Mouse (Mus musculus) liver, embryonic 16.5 days (tissue): ENCODE results near the gene Cntnap2. TPM values are rescaled to one million over a fixed set of nuclear protein-coding genes. Genes with fewer than 3 reads are reported as not detected.

ENCODE experiments used
- ATAC-seq: fragments of 200-750 bp; cut with Nextera tagmentation; 2 replicates; pipeline ENCODE4 v1.8.0; 2017; ENCODE audit warnings: low read depth, mild to moderate bottlenecking, moderate number of reproducible peaks, moderate library complexity
- H3K27ac ChIP-seq: fragments of 300-500 bp; sonication (generic); 2 replicates; pipeline ENCODE4 v1.5.1; 2014; ENCODE audit warnings: mild to moderate bottlenecking, low read length
- H3K27me3 ChIP-seq: fragments of 300-500 bp; sonication (generic); 2 replicates; pipeline ENCODE4 v1.6.1; 2014; ENCODE audit warnings: low read depth, low read length, mixed read lengths; ENCODE audit not compliant: control insufficient read depth, insufficient read depth
- H3K36me3 ChIP-seq: fragments of 300-500 bp; sonication (generic); 2 replicates; pipeline ENCODE4 v1.6.1; 2014; ENCODE audit warnings: mild to moderate bottlenecking; ENCODE audit not compliant: control insufficient read depth, insufficient read depth
- H3K4me1 ChIP-seq: fragments of 300-500 bp; sonication (generic); 2 replicates; pipeline ENCODE4 v1.6.1; 2014; ENCODE audit warnings: low read depth, low read length, mixed read lengths; ENCODE audit not compliant: control insufficient read depth
- H3K4me2 ChIP-seq: fragments of 300-500 bp; sonication (generic); 2 replicates; pipeline ENCODE4 v1.6.1; 2014; ENCODE audit warnings: low read depth, low read length, mixed read lengths
- H3K4me3 ChIP-seq: fragments of 300-500 bp; sonication (generic); 2 replicates; pipeline ENCODE4 v1.5.1; 2014; ENCODE audit warnings: low read depth, mild to moderate bottlenecking, low read length
- H3K9ac ChIP-seq: fragments of 300-500 bp; sonication (generic); 2 replicates; pipeline ENCODE4 v1.6.1; 2014; ENCODE audit warnings: low read depth, low read length
- H3K9me3 ChIP-seq: fragments of 300-500 bp; sonication (generic); replicated peaks from 2 replicates; pipeline ENCODE4 v1.6.1; 2016; ENCODE audit warnings: low read length; ENCODE audit not compliant: control insufficient read depth
- WGBS: fragments of 180-500 bp; shearing (Covaris S2); extraction: QIAGEN DNeasy Blood & Tissue Kit; methylation state at CpG from one replicate; pipeline ENCODE4 v1.1.7; 2014; ENCODE audit not compliant: insufficient replicate concordance; 5-methylcytosine and 5-hydroxymethylcytosine counted together
- polyA plus RNA-seq: library from polyadenylated mRNA; unstranded; fragments of >200 nt; fragmentation: Nextera tagmentation; extraction: Ambion mirVana; gene quantifications from 2 replicates; pipeline ENCODE4 v1.2.1, GENCODE M21; 2015

The Cntnap2 gene
- polyA plus RNA-seq, 1 experiment from 2014 or later = 0.19 TPM

- WGBS = 54% methylated on average over 7 of the region's 7 CpGs
- H3K4me2 ChIP-seq = no peak overlapping the region
- no peak for ATAC-seq
- H3K4me1 ChIP-seq = no peaks in the 10 kb centered on the region
- H3K9ac ChIP-seq = no peak overlapping the region
- H3K27ac ChIP-seq = no peak overlapping the region
- H3K27me3 ChIP-seq = no peaks in the 10 kb centered on the region
- H3K9me3 ChIP-seq = no peaks in the 10 kb centered on the region
- no peaks in the 10 kb centered on the region for H3K36me3 ChIP-seq
- H3K4me3 ChIP-seq = no peak overlapping the region
These were observed 1865.6 kb downstream of the Cntnap2 start for GRCm38 (mm10) chr6:46924709-46925108.

- Histone ChIP-seq H3K4me3 (no peak overlapping the region), H3K4me2 (no peak overlapping the region), H3K4me1 (no peaks in the 10 kb centered on the region), H3K9me3 (no peaks in the 10 kb centered on the region), H3K36me3 (no peaks in the 10 kb centered on the region), H3K9ac (no peak overlapping the region), H3K27ac (no peak overlapping the region), H3K27me3 (no peaks in the 10 kb centered on the region)
- WGBS = 44% methylated on average over 4 of the region's 4 CpGs
- no peak for ATAC-seq
These were observed 1886.5 kb downstream of the Cntnap2 start for GRCm38 (mm10) chr6:46945703-46946102.

GRCm38 (mm10) chr6:46961022-46961686, 1902.0 kb downstream of the Cntnap2 start:
- no peaks in the 10 kb centered on the region for H3K27me3 ChIP-seq
- ATAC-seq = no peak
- 22% methylated on average over 10 of the region's 10 CpGs for WGBS
- no peak overlapping the region for H3K4me2 ChIP-seq
- no peaks in the 10 kb centered on the region for H3K36me3 ChIP-seq
- H3K9me3 ChIP-seq = no peaks in the 10 kb centered on the region
- H3K4me3 ChIP-seq = no peak overlapping the region
- no peak overlapping the region for H3K9ac ChIP-seq
- no peak overlapping the region for H3K27ac ChIP-seq
- no peaks in the 10 kb centered on the region for H3K4me1 ChIP-seq

- H3K36me3 ChIP-seq = no peaks in the 10 kb centered on the region
- no peak overlapping the region for H3K4me2 ChIP-seq
- no peak overlapping the region for H3K27ac ChIP-seq
- H3K9ac ChIP-seq = no peak overlapping the region
- H3K4me3 ChIP-seq = no peak overlapping the region
- 84% methylated on average over 2 of the region's 2 CpGs for WGBS
- no peaks in the 10 kb centered on the region for H3K9me3 ChIP-seq
- H3K4me1 ChIP-seq = no peaks in the 10 kb centered on the region
- no peaks in the 10 kb centered on the region for H3K27me3 ChIP-seq
- ATAC-seq = no peak
These were observed 1904.1 kb downstream of the Cntnap2 start for GRCm38 (mm10) chr6:46963261-46963660.

- WGBS = 52% methylated on average over 3 of the region's 3 CpGs
- no peak overlapping the region for H3K4me2 ChIP-seq
- no peak for ATAC-seq
- H3K4me1 ChIP-seq = no peaks in the 10 kb centered on the region
- H3K27ac ChIP-seq = no peak overlapping the region
- H3K36me3 ChIP-seq = no peaks in the 10 kb centered on the region
- no peaks in the 10 kb centered on the region for H3K27me3 ChIP-seq
- H3K9me3 ChIP-seq = no peaks in the 10 kb centered on the region
- no peak overlapping the region for H3K9ac ChIP-seq
- H3K4me3 ChIP-seq = no peak overlapping the region
These were observed 1904.5 kb downstream of the Cntnap2 start for GRCm38 (mm10) chr6:46963693-46964092.

GRCm38 (mm10) chr6:46972640-46973039, 1913.5 kb downstream of the Cntnap2 start:
- Histone ChIP-seq H3K4me2 (no peak overlapping the region), H3K4me1 (no peaks in the 10 kb centered on the region), H3K36me3 (no peaks in the 10 kb centered on the region), H3K4me3 (no peak overlapping the region), H3K27me3 (no peaks in the 10 kb centered on the region), H3K27ac (no peak overlapping the region), H3K9ac (no peak overlapping the region), H3K9me3 (no peaks in the 10 kb centered on the region)
- ATAC-seq = no peak
- WGBS = 47% methylated on average over 2 of the region's 2 CpGs

- H3K36me3 ChIP-seq = no peaks in the 10 kb centered on the region
- no peak overlapping the region for H3K9ac ChIP-seq
- 78% methylated on average over 6 of the region's 6 CpGs for WGBS
- no peak overlapping the region for H3K4me3 ChIP-seq
- H3K27me3 ChIP-seq = no peaks in the 10 kb centered on the region
- H3K27ac ChIP-seq = no peak overlapping the region
- H3K9me3 ChIP-seq = no peaks in the 10 kb centered on the region
- H3K4me2 ChIP-seq = no peak overlapping the region
- no peak for ATAC-seq
- H3K4me1 ChIP-seq = no peaks in the 10 kb centered on the region
These were observed 1936.9 kb downstream of the Cntnap2 start for GRCm38 (mm10) chr6:46996010-46996602.

- no peak overlapping the region for H3K4me2 ChIP-seq
- no peaks in the 10 kb centered on the region for H3K27me3 ChIP-seq
- H3K9me3 ChIP-seq = no peaks in the 10 kb centered on the region
- no peaks in the 10 kb centered on the region for H3K4me1 ChIP-seq
- H3K9ac ChIP-seq = no peak overlapping the region
- 45% methylated on average over 3 of the region's 3 CpGs for WGBS
- H3K27ac ChIP-seq = no peak overlapping the region
- no peaks in the 10 kb centered on the region for H3K36me3 ChIP-seq
- no peak overlapping the region for H3K4me3 ChIP-seq
- ATAC-seq = no peak
These were observed 1945.3 kb downstream of the Cntnap2 start for GRCm38 (mm10) chr6:47004430-47004829.

- Histone ChIP-seq H3K9ac (no peak overlapping the region), H3K4me3 (no peak overlapping the region), H3K4me1 (no peaks in the 10 kb centered on the region), H3K27ac (no peak overlapping the region), H3K36me3 (no peaks in the 10 kb centered on the region), H3K27me3 (no peaks in the 10 kb centered on the region), H3K9me3 (no peaks in the 10 kb centered on the region), H3K4me2 (no peak overlapping the region)
- no peak for ATAC-seq
- WGBS = 41% methylated on average over 4 of the region's 4 CpGs
These were observed 1953.8 kb downstream of the Cntnap2 start for GRCm38 (mm10) chr6:47012933-47013332.
